Mouse (Mus musculus) erythroblast, embryonic 14.5 days (primary cell): ENCODE measurements around the gene N4bp1.

Experiments
- GATA1 ChIP-seq: IDR thresholded peaks from 2 replicates; pipeline ENCODE4 v1.6.1; 2012; ENCODE audit warnings: low read length, inconsistent platforms, mixed read lengths
- TAL1 ChIP-seq: IDR thresholded peaks from 3 replicates; pipeline ENCODE4 v1.6.1; 2012; ENCODE audit warnings: low read length, inconsistent platforms, mixed read lengths

DNA sequence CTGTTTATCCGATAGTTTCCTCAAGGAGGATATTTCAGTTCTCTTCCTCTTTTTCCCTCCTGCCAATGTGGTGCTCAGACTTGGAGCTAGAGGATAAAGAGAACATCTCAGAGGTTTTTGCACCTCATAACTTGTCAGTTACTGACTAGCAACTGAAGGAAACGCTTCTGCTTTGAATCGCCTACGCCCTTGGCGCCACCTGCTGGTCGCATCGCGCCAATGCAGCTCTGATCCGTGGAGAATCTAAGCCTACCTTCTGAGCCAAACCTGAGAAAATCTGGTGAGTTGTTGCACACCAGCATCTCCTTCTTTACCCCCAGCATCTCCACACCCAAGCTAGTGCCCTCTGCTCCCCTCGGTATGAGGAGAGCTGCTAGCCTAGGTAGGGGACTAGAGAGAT, 18.0 kb upstream of the N4bp1 start:
- no peak for TF ChIP-seq GATA1
- no peak for TF ChIP-seq TAL1
